In the genomic region with DNA sequence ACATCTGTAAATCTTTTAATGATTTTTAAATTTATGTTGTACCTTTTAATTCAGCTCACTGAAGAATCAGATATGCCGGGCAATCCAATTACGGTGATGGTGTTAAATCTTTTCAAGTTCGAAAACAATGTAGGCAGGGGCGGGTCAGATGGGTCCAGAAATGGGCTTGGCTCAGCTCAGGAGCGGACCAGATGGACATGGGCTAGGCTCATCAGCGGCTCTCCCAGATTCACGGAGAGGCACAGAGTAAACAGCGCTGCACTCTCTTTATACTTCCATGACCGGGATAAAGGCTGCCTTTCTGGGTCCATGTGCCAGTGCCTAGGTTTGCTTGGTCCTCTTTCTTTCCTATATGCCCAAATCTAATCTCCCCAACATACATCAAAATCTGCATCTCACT, we compare ENCODE assay signal across 8 mouse cellular contexts.
"Had no signal": no experiment of that assay in that cellular context is flagged by ENCODE, and none has a peak within 500 bp of the region (broad histone marks: within the 10 kb centered on the region; RNA-seq: fewer than 3 reads in every experiment).

No protein-coding gene starts in this region.

- DNase-seq: kidney, postnatal 14 days; layer of hippocampus, postnatal 36 days; lung, adult 2 months; lung, postnatal 36 days; right cerebral cortex, postnatal 14 days; thymus, postnatal 36 days had no signal

- ATAC-seq: lung, postnatal 0 days; midbrain, embryonic 13.5 days had no signal
